Mouse (Mus musculus): ENCODE results near the gene Adgra1. TPM values are rescaled to one million over a fixed set of nuclear protein-coding genes. Genes with fewer than 3 reads are reported as not detected.

The Adgra1 gene
- 31.5 and 34.1 TPM in 2 replicates for polyA plus RNA-seq (2015; fragmentation: Nextera tagmentation; extraction: Ambion mirVana)

GRCm38 (mm10) chr7:139834036-139834435 lies at the start of gene Adgra1:
Gene Adgra1, plus strand, starts transcription at chr7:139834174.
- ATAC-seq = peak; percentile 89
- peaks cover 38% of the 10 kb centered on the region for H3K4me1 ChIP-seq (ENCODE audit: control insufficient read depth, insufficient read depth, low read length)

DNA sequence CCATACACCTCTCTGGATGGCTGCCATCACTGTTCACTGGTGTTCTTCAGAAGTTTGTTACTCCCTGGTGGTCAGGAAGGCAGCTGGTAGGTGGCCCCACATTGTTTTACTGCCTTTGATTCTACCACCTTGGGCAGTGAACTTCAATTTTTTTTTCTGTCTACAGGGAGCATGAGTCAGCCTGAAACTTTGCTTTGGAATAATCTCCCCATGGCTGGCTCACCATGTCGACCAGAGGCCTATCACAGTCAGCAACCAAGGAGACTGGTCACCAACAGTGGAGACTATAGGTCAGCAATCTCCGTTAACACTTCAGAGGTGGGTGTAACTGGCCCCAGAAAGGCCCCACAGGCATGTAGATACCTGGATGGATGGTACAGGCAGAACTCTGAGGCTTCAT lies 46.6 kb upstream of the Adgra1 start:
- no peak for ATAC-seq
- Histone ChIP-seq H3K4me3 (ENCODE audit: low read depth, low read length) (no peak overlapping the region), H3K4me1 (ENCODE audit: control insufficient read depth, insufficient read depth, low read length) (no peaks in the 10 kb centered on the region; the same call in 1 of the 2 replicates), H3K9ac (ENCODE audit: low read depth, low read length) (no peak overlapping the region), H3K27me3 (ENCODE audit: control insufficient read depth, insufficient read depth, low read depth, low read length) (no peaks in the 10 kb centered on the region), H3K36me3 (ENCODE audit: control insufficient read depth, insufficient read depth, low read length) (no peaks in the 10 kb centered on the region), H3K27ac (ENCODE audit: low read length) (no peak overlapping the region), H3K9me3 (replicated peaks; ENCODE audit: control insufficient read depth, low read length, poor library complexity, severe bottlenecking) (no peaks in the 10 kb centered on the region), H3K4me2 (ENCODE audit: low read length) (no peak overlapping the region)
- 85% methylated on average over 2 of the region's 2 CpGs for WGBS

More at GRCm38 (mm10) chr7:139834036-139834435, at the start of gene Adgra1:
- WGBS = under 1% methylated on average over 27 of the region's 27 CpGs
- Histone ChIP-seq H3K9ac (ENCODE audit: low read depth, low read length) (peak within 1 kb of the TSS; percentile 69), H3K4me3 (ENCODE audit: low read depth, low read length) (peak within 1 kb of the TSS; percentile 47), H3K9me3 (replicated peaks; ENCODE audit: control insufficient read depth, low read length, poor library complexity, severe bottlenecking) (no peaks in the 10 kb centered on the region), H3K4me2 (ENCODE audit: low read length) (peak within 1 kb of the TSS; percentile 74), H3K27ac (ENCODE audit: low read length) (peak within 1 kb of the TSS; percentile 90), H3K36me3 (ENCODE audit: control insufficient read depth, insufficient read depth, low read length) (no peaks in the 10 kb centered on the region), H3K27me3 (ENCODE audit: control insufficient read depth, insufficient read depth, low read depth, low read length) (no peaks in the 10 kb centered on the region)

- no peaks in the 10 kb centered on the region; the same call in 1 of the 2 replicates for H3K4me1 ChIP-seq (ENCODE audit: control insufficient read depth, insufficient read depth, low read length)
- no peaks in the 10 kb centered on the region for H3K27me3 ChIP-seq (ENCODE audit: control insufficient read depth, insufficient read depth, low read depth, low read length)
- no peak overlapping the region for H3K4me2 ChIP-seq (ENCODE audit: low read length)
- H3K9ac ChIP-seq (ENCODE audit: low read depth, low read length) = no peak overlapping the region
- H3K9me3 ChIP-seq (replicated peaks; ENCODE audit: control insufficient read depth, low read length, poor library complexity, severe bottlenecking) = no peaks in the 10 kb centered on the region
- no peak overlapping the region for H3K27ac ChIP-seq (ENCODE audit: low read length)
- no peak overlapping the region for H3K4me3 ChIP-seq (ENCODE audit: low read depth, low read length)
- 29% methylated on average over 11 of the region's 11 CpGs for WGBS
- H3K36me3 ChIP-seq (ENCODE audit: control insufficient read depth, insufficient read depth, low read length) = no peaks in the 10 kb centered on the region
- ATAC-seq = no peak
Measured at GRCm38 (mm10) chr7:139788927-139789326, 45.0 kb upstream of the Adgra1 start.

DNA sequence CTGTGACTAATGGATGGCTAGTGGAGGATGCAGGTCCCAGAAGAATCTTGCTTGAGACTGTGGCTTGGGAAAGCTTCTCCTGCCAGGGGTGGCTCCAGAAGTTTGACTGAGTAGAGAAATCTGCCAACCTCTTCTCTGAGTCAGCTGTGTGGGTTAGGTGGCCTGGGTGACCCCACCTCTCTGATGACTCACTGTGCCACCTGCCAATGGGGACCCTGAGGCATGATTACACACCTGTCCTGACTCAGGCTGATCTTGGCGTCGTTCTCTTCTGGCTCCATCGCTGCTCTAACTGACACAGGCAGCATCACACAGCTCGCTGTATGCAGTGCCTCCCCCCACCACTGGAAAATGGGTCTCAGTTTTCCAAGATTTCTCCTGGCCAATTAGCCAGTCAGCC lies 44.3 kb upstream of the Adgra1 start:
- 79% methylated on average over 4 of the region's 4 CpGs for WGBS

DNA sequence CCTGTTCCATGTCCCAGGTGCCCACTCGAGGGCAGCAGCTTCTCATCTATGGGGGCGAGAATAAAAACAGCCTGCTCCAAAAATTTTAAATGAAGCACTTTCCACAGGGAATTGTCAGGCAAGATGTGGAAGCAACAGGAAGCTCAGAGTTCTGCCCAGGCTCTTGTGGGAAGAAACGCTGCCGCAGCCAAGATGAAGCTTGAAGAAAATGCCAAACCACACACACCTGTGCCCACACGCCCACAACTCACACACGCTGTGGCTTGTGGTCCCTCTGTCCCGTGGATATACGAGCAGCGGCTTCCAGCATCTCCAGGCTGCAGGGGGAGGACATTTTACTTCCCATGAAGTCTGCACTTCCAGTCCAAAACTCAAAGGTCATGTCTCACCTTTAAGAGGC lies 42.4 kb upstream of the Adgra1 start:
- Histone ChIP-seq H3K4me2 (ENCODE audit: low read length) (no peak overlapping the region), H3K9ac (ENCODE audit: low read depth, low read length) (no peak overlapping the region), H3K4me3 (ENCODE audit: low read depth, low read length) (no peak overlapping the region), H3K4me1 (ENCODE audit: control insufficient read depth, insufficient read depth, low read length) (no peaks in the 10 kb centered on the region; the same call in 1 of the 2 replicates), H3K9me3 (replicated peaks; ENCODE audit: control insufficient read depth, low read length, poor library complexity, severe bottlenecking) (no peaks in the 10 kb centered on the region), H3K27me3 (ENCODE audit: control insufficient read depth, insufficient read depth, low read depth, low read length) (no peaks in the 10 kb centered on the region), H3K36me3 (ENCODE audit: control insufficient read depth, insufficient read depth, low read length) (no peaks in the 10 kb centered on the region), H3K27ac (ENCODE audit: low read length) (no peak overlapping the region)
- 83% methylated on average over 9 of the region's 9 CpGs for WGBS
- ATAC-seq = no peak

More for the DNA sequence above, 44.3 kb upstream of the Adgra1 start:
- H3K4me2 ChIP-seq (ENCODE audit: low read length) = no peak overlapping the region
- no peak overlapping the region for H3K27ac ChIP-seq (ENCODE audit: low read length)
- no peaks in the 10 kb centered on the region for H3K27me3 ChIP-seq (ENCODE audit: control insufficient read depth, insufficient read depth, low read depth, low read length)
- no peaks in the 10 kb centered on the region for H3K9me3 ChIP-seq (replicated peaks; ENCODE audit: control insufficient read depth, low read length, poor library complexity, severe bottlenecking)
- no peak overlapping the region for H3K4me3 ChIP-seq (ENCODE audit: low read depth, low read length)
- no peak for ATAC-seq
- H3K9ac ChIP-seq (ENCODE audit: low read depth, low read length) = no peak overlapping the region
- no peaks in the 10 kb centered on the region for H3K36me3 ChIP-seq (ENCODE audit: control insufficient read depth, insufficient read depth, low read length)
- no peaks in the 10 kb centered on the region; the same call in 1 of the 2 replicates for H3K4me1 ChIP-seq (ENCODE audit: control insufficient read depth, insufficient read depth, low read length)

GRCm38 (mm10) chr7:139795004-139795605 lies 38.9 kb upstream of the Adgra1 start:
- H3K9me3 ChIP-seq (replicated peaks; ENCODE audit: control insufficient read depth, low read length, poor library complexity, severe bottlenecking) = no peaks in the 10 kb centered on the region
- no peaks in the 10 kb centered on the region for H3K36me3 ChIP-seq (ENCODE audit: control insufficient read depth, insufficient read depth, low read length)
- whole genome bisulfite sequencing = 53% methylated on average over 9 of the region's 9 CpGs
- no peak overlapping the region for H3K4me2 ChIP-seq (ENCODE audit: low read length)
- ATAC-seq = no peak
- no peak overlapping the region for H3K27ac ChIP-seq (ENCODE audit: low read length)
- H3K4me1 ChIP-seq (ENCODE audit: control insufficient read depth, insufficient read depth, low read length) = no peaks in the 10 kb centered on the region
- H3K27me3 ChIP-seq (ENCODE audit: control insufficient read depth, insufficient read depth, low read depth, low read length) = no peaks in the 10 kb centered on the region
- no peak overlapping the region for H3K4me3 ChIP-seq (ENCODE audit: low read depth, low read length)
- H3K9ac ChIP-seq (ENCODE audit: low read depth, low read length) = no peak overlapping the region

GRCm38 (mm10) chr7:139797186-139798109 lies 36.5 kb upstream of the Adgra1 start:
- WGBS = 75% methylated on average over 9 of the region's 9 CpGs

DNA sequence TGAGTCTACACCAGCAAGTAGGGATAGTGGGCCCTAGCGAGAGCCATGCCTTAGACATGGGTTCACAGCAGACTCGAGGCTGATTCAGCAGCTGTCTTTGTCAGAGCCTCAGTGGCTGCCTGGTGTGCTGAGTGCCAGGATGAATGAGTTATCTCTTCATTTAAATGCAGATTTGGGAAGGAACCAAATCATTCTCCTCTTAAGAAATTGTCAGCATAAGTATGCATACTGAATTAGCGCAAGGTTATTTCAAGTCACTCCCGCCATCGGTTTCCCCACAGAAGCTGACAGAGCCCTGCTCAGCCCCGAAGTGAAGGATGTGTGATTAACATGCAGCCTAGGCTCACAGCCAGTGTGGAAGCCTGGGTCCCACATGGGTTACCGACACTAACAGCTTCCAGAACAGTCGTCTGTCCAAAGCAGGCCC lies 27.8 kb upstream of the Adgra1 start:
- Histone ChIP-seq H3K36me3 (ENCODE audit: control insufficient read depth, insufficient read depth, low read length) (no peaks in the 10 kb centered on the region), H3K9me3 (replicated peaks; ENCODE audit: control insufficient read depth, low read length, poor library complexity, severe bottlenecking) (no peaks in the 10 kb centered on the region), H3K4me3 (ENCODE audit: low read depth, low read length) (no peak overlapping the region), H3K27me3 (ENCODE audit: control insufficient read depth, insufficient read depth, low read depth, low read length) (no peaks in the 10 kb centered on the region), H3K27ac (ENCODE audit: low read length) (0 out of 2 replicates have a peak overlapping the region, but pooled peaks have one; percentile 23), H3K4me2 (ENCODE audit: low read length) (no peak overlapping the region), H3K4me1 (ENCODE audit: control insufficient read depth, insufficient read depth, low read length) (peaks cover 8% of the 10 kb centered on the region; the same call in 1 of the 2 replicates), H3K9ac (ENCODE audit: low read depth, low read length) (no peak overlapping the region; the same call in 1 of the 2 replicates)
- 20% methylated on average over 8 of the region's 8 CpGs for WGBS
- ATAC-seq = 0 out of 2 replicates have a peak, but pooled peaks have one; percentile 64

More at GRCm38 (mm10) chr7:139797186-139798109, 36.5 kb upstream of the Adgra1 start:
- Histone ChIP-seq H3K36me3 (ENCODE audit: control insufficient read depth, insufficient read depth, low read length) (no peaks in the 10 kb centered on the region), H3K4me1 (ENCODE audit: control insufficient read depth, insufficient read depth, low read length) (no peaks in the 10 kb centered on the region), H3K27ac (ENCODE audit: low read length) (no peak overlapping the region), H3K27me3 (ENCODE audit: control insufficient read depth, insufficient read depth, low read depth, low read length) (no peaks in the 10 kb centered on the region), H3K4me2 (ENCODE audit: low read length) (no peak overlapping the region), H3K9me3 (replicated peaks; ENCODE audit: control insufficient read depth, low read length, poor library complexity, severe bottlenecking) (no peaks in the 10 kb centered on the region), H3K4me3 (ENCODE audit: low read depth, low read length) (no peak overlapping the region), H3K9ac (ENCODE audit: low read depth, low read length) (no peak overlapping the region)
- ATAC-seq = no peak

Measured in midbrain, embryonic 16.5 days (tissue).